Comparison of ENCODE assay signal across 17 mouse cellular contexts in genomic region chr14:78117671-78118070, GRCm38 (mm10). TPM values are rescaled to one million over a fixed set of nuclear protein-coding genes. Genes with fewer than 3 reads are reported as not detected.
DNase-seq lines count a peak whose midpoint lies in the region; ATAC-seq and TF ChIP-seq lines count a peak whose summit lies in the region.
"Had no signal": no experiment of that assay in that cellular context is flagged by ENCODE, and none has a peak within 500 bp of the region (broad histone marks: within the 10 kb centered on the region; RNA-seq: fewer than 3 reads in every experiment).

No protein-coding gene starts in this region.

- H3K9me3 ChIP-seq in forebrain, embryonic 14.5 days (replicated peaks; ENCODE audit: control insufficient read depth, low read length) = 0 out of 2 replicates have a peak, but pooled peaks cover 4% of the 10 kb centered on the region
- no peaks in the 10 kb centered on the region for H3K9me3 ChIP-seq in forebrain, embryonic 12.5 days
- peaks cover 5% of the 10 kb centered on the region for H3K9me3 ChIP-seq in forebrain, embryonic 16.5 days (ENCODE audit: control insufficient read depth, low read length)
- H3K9me3 ChIP-seq in forebrain, embryonic 11.5 days (ENCODE audit: control insufficient read depth, low read length) = no peaks in the 10 kb centered on the region
- H3K9me3 ChIP-seq: embryonic facial prominence, embryonic 12.5 days had no signal

- peak; percentile 66 for ATAC-seq in forebrain, embryonic 14.5 days
- no peak for ATAC-seq in forebrain, embryonic 12.5 days (ENCODE audit: low FRiP score)
- peak; percentile 71 for ATAC-seq in forebrain, embryonic 16.5 days
- ATAC-seq in forebrain, embryonic 11.5 days (replicated peaks; ENCODE audit: low FRiP score) = no peak

- H3K36me3 ChIP-seq in forebrain, embryonic 14.5 days (ENCODE audit: control insufficient read depth, insufficient read depth, low read length) = no peaks in the 10 kb centered on the region
- H3K36me3 ChIP-seq in forebrain, embryonic 12.5 days (replicated peaks) = no peaks in the 10 kb centered on the region
- no peaks in the 10 kb centered on the region for H3K36me3 ChIP-seq in forebrain, embryonic 16.5 days (ENCODE audit: control insufficient read depth, insufficient read depth)
- no peaks in the 10 kb centered on the region for H3K36me3 ChIP-seq in forebrain, embryonic 11.5 days (ENCODE audit: control insufficient read depth, insufficient read depth, low read length)
- H3K36me3 ChIP-seq: embryonic facial prominence, embryonic 10.5 days; embryonic facial prominence, embryonic 12.5 days had no signal

- H3K27me3 ChIP-seq in forebrain, embryonic 14.5 days (replicated peaks; ENCODE audit: control insufficient read depth, insufficient read depth, low read length) = no peaks in the 10 kb centered on the region
- H3K27me3 ChIP-seq in forebrain, embryonic 12.5 days = no peaks in the 10 kb centered on the region; the same call in 1 of the 2 replicates
- H3K27me3 ChIP-seq in forebrain, embryonic 16.5 days (replicated peaks; ENCODE audit: control insufficient read depth, insufficient read depth, low read length) = no peaks in the 10 kb centered on the region
- no peaks in the 10 kb centered on the region for H3K27me3 ChIP-seq in forebrain, embryonic 11.5 days (ENCODE audit: control insufficient read depth, insufficient read depth, low read length)
- H3K27me3 ChIP-seq: embryonic facial prominence, embryonic 12.5 days had no signal

- no peak for TF ChIP-seq POLR2A in brain, embryonic 14.5 days (IDR thresholded peaks at IDR 0.05; ENCODE audit: borderline replicate concordance, extremely low read depth, insufficient read depth, insufficient read length, poor library complexity, severe bottlenecking)

- DNase-seq in forebrain, embryonic 14.5 days (ENCODE audit: low spot score) = peak; percentile 43
- no peak for DNase-seq in forebrain, embryonic 11.5 days (ENCODE audit: low spot score)
- peak; percentile 56 for DNase-seq in brain, embryonic 14.5 days (ENCODE audit: low read depth)
- no peak for DNase-seq in kidney, adult 9 months
- DNase-seq: adrenal gland, adult 2 months; adrenal gland, postnatal 10 days; adrenal gland, postnatal 25 days; cerebellum, adult 11-12 months; cerebellum, adult 2 months; cerebellum, adult 9-10 months; cerebellum, postnatal 10 days; cerebellum, postnatal 25 days had no signal

- no peak overlapping the region for H3K9ac ChIP-seq in forebrain, embryonic 14.5 days (ENCODE audit: low read length)
- H3K9ac ChIP-seq in forebrain, embryonic 12.5 days = no peak overlapping the region
- no peak overlapping the region for H3K9ac ChIP-seq in forebrain, embryonic 16.5 days (replicated peaks; ENCODE audit: low read depth, low read length)
- no peak overlapping the region for H3K9ac ChIP-seq in forebrain, embryonic 11.5 days (ENCODE audit: low read length)
- H3K9ac ChIP-seq: embryonic facial prominence, embryonic 12.5 days had no signal

- TF ChIP-seq CTCF in brain, embryonic 14.5 days (IDR thresholded peaks at IDR 0.05; ENCODE audit: borderline replicate concordance, extremely low read depth, insufficient read depth, insufficient read length) = no peak

- H3K4me3 ChIP-seq in forebrain, embryonic 14.5 days (ENCODE audit: low read depth, low read length) = no peak overlapping the region
- H3K4me3 ChIP-seq in forebrain, embryonic 12.5 days (replicated peaks) = no peak overlapping the region
- no peak overlapping the region for H3K4me3 ChIP-seq in forebrain, embryonic 16.5 days (replicated peaks; ENCODE audit: low read length)
- H3K4me3 ChIP-seq in forebrain, embryonic 11.5 days (ENCODE audit: low read depth, low read length) = no peak overlapping the region
- H3K4me3 ChIP-seq: embryonic facial prominence, embryonic 10.5 days; embryonic facial prominence, embryonic 12.5 days had no signal

- H3K4me2 ChIP-seq in forebrain, embryonic 14.5 days (ENCODE audit: low read length) = no peak overlapping the region
- H3K4me2 ChIP-seq in forebrain, embryonic 12.5 days = no peak overlapping the region
- no peak overlapping the region for H3K4me2 ChIP-seq in forebrain, embryonic 16.5 days (ENCODE audit: low read length)
- H3K4me2 ChIP-seq in forebrain, embryonic 11.5 days (ENCODE audit: low read depth, low read length, severe bottlenecking) = no peak overlapping the region
- H3K4me2 ChIP-seq: embryonic facial prominence, embryonic 12.5 days had no signal

- 40% methylated on average over 4 of the region's 4 CpGs for WGBS in forebrain, embryonic 14.5 days
- WGBS in forebrain, embryonic 12.5 days = 66% methylated on average over 4 of the region's 4 CpGs
- 38% methylated on average over 4 of the region's 4 CpGs for WGBS in forebrain, embryonic 16.5 days
- 77% methylated on average over 4 of the region's 4 CpGs for WGBS in forebrain, embryonic 11.5 days

- H3K4me1 ChIP-seq in forebrain, embryonic 14.5 days (ENCODE audit: control insufficient read depth, insufficient read depth, low read length) = peaks cover 8% of the 10 kb centered on the region
- H3K4me1 ChIP-seq in forebrain, embryonic 12.5 days = peaks cover 19% of the 10 kb centered on the region
- H3K4me1 ChIP-seq in forebrain, embryonic 16.5 days (replicated peaks; ENCODE audit: control insufficient read depth, insufficient read depth, low read length) = peaks cover 13% of the 10 kb centered on the region
- no peaks in the 10 kb centered on the region for H3K4me1 ChIP-seq in forebrain, embryonic 11.5 days (replicated peaks; ENCODE audit: control insufficient read depth, insufficient read depth, low read length)
- H3K4me1 ChIP-seq: embryonic facial prominence, embryonic 12.5 days had no signal

- no peak overlapping the region for H3K27ac ChIP-seq in forebrain, embryonic 14.5 days (ENCODE audit: low read depth, low read length)
- H3K27ac ChIP-seq in forebrain, embryonic 12.5 days = no peak overlapping the region
- H3K27ac ChIP-seq in forebrain, embryonic 16.5 days (ENCODE audit: low read length) = no peak overlapping the region
- no peak overlapping the region for H3K27ac ChIP-seq in forebrain, embryonic 11.5 days (ENCODE audit: low read depth, low read length)
- H3K27ac ChIP-seq: embryonic facial prominence, embryonic 10.5 days; embryonic facial prominence, embryonic 12.5 days had no signal

RNA-seq across cellular contexts. Expression of gene Fam216b, which starts 28.9 kb away (rescaled TPM):
- 0.44 and 0.49 TPM in 2 replicates for polyA plus RNA-seq in forebrain, embryonic 14.5 days (2014; fragmentation: Nextera tagmentation; extraction: Ambion mirVana)
- not detected in 2 replicates for polyA plus RNA-seq in forebrain, embryonic 12.5 days (2016; fragmentation: Nextera tagmentation; extraction: Ambion mirVana)
- polyA plus RNA-seq in forebrain, embryonic 16.5 days (2015; fragmentation: Nextera tagmentation; extraction: Ambion mirVana) = 0.30 and 0.53 TPM in 2 replicates
- polyA plus RNA-seq in forebrain, embryonic 11.5 days (2014; fragmentation: Nextera tagmentation; extraction: Ambion mirVana) = not detected in 2 replicates
- 0.37 and 0.38 TPM in 2 replicates for polyA plus RNA-seq in brain, embryonic 14.5 days (2012; rRNA removed)
- polyA plus RNA-seq: adrenal gland, adult 2 months; C2C12; embryonic facial prominence, embryonic 10.5 days; embryonic facial prominence, embryonic 12.5 days had no signal

Comparison
In these comparisons a context has a peak if more than half of its experiments do, and no peak if none do; other contexts are left out.
1. ATAC-seq: peak in forebrain, embryonic 14.5 days (single experiment) and forebrain, embryonic 16.5 days (single experiment); none in forebrain, embryonic 12.5 days (single experiment) and forebrain, embryonic 11.5 days (single experiment).
2. DNase-seq: peak in forebrain, embryonic 14.5 days (single experiment) and brain, embryonic 14.5 days (single experiment); none in forebrain, embryonic 11.5 days (single experiment) and kidney, adult 9 months (single experiment).